Mouse (Mus musculus) testis, adult 2 months (tissue): ENCODE results near the gene Eid2b.

Experiments used
- CTCF ChIP-seq: fragments of 200-500 bp; IDR thresholded peaks from 2 replicates; pipeline ENCODE4 v1.5.1; 2012; ENCODE audit warnings: low read depth, mild to moderate bottlenecking, inconsistent platforms, low read length, moderate library complexity; ENCODE audit not compliant: control insufficient read depth, insufficient read depth, insufficient replicate concordance
- POLR2A ChIP-seq: fragments of 200-500 bp; IDR thresholded peaks from 2 replicates; pipeline ENCODE4 v1.6.1; 2012; ENCODE audit warnings: low read depth, mild to moderate bottlenecking, inconsistent platforms, low read length, moderate library complexity; ENCODE audit not compliant: control insufficient read depth

GRCm38 (mm10) chr7:28254591-28254990, 22.9 kb upstream of the Eid2b start:
- TF ChIP-seq CTCF = no peak
- no peak for TF ChIP-seq POLR2A
